Mouse (Mus musculus): ENCODE measurements at regions not wholly inside any gene's neighbourhood (a gene's known extent, or its start where the extent isn't known, plus 50 kb on each side); places are given as distances from the start of the nearest gene placed in this dataset.

- H3K4me3 ChIP-seq (ENCODE audit: control insufficient read depth, insufficient read depth, low read length): no peak overlapping the region
- no peak overlapping the region for H3K27ac ChIP-seq (ENCODE audit: control insufficient read depth, insufficient read depth, low read length)
- 0% methylated on average over 2 of the region's 2 CpGs for WGBS
- H3K4me1 ChIP-seq (replicated peaks; ENCODE audit: control insufficient read depth, insufficient read depth, low read length): no peaks in the 10 kb centered on the region
- H3K27me3 ChIP-seq (ENCODE audit: control insufficient read depth, insufficient read depth, low read length): no peaks in the 10 kb centered on the region
- peak; percentile 71 for DNase-seq
- H3K36me3 ChIP-seq (ENCODE audit: control insufficient read depth, insufficient read depth, low read length): no peaks in the 10 kb centered on the region
- TF ChIP-seq POLR2A (IDR thresholded peaks at IDR 0.05; ENCODE audit: control insufficient read depth, extremely low read depth, insufficient read depth, low read length, poor library complexity): no peak
- peak; percentile 48; the same call in 1 of the 2 replicates for TF ChIP-seq CTCF (IDR thresholded peaks at IDR 0.05; ENCODE audit: borderline replicate concordance, control insufficient read depth, extremely low read depth, insufficient read depth, low read length, poor library complexity)
Measured at GRCm38 (mm10) chr2:172773176-172773575, 166.9 kb downstream of the Bmp7 start.

- no peak overlapping the region for H3K4me3 ChIP-seq (ENCODE audit: control insufficient read depth, insufficient read depth, low read length)
- H3K4me1 ChIP-seq (replicated peaks; ENCODE audit: control insufficient read depth, insufficient read depth, low read length): no peaks in the 10 kb centered on the region
- no peak for DNase-seq
- no peaks in the 10 kb centered on the region for H3K36me3 ChIP-seq (ENCODE audit: control insufficient read depth, insufficient read depth, low read length)
- TF ChIP-seq POLR2A (IDR thresholded peaks at IDR 0.05; ENCODE audit: control insufficient read depth, extremely low read depth, insufficient read depth, low read length, poor library complexity) (no peak), CTCF (IDR thresholded peaks at IDR 0.05; ENCODE audit: borderline replicate concordance, control insufficient read depth, extremely low read depth, insufficient read depth, low read length, poor library complexity) (no peak)
- no peaks in the 10 kb centered on the region for H3K27me3 ChIP-seq (ENCODE audit: control insufficient read depth, insufficient read depth, low read length)
- H3K27ac ChIP-seq (ENCODE audit: control insufficient read depth, insufficient read depth, low read length): no peak overlapping the region
- WGBS: 77% methylated on average over 12 of the region's 12 CpGs
Measured at GRCm38 (mm10) chr2:172776485-172776884, 163.6 kb downstream of the Bmp7 start.

GRCm38 (mm10) chr2:172777774-172778173 is 162.3 kb downstream of the Bmp7 start:
- Histone ChIP-seq H3K4me1 (replicated peaks; ENCODE audit: control insufficient read depth, insufficient read depth, low read length) (no peaks in the 10 kb centered on the region), H3K36me3 (ENCODE audit: control insufficient read depth, insufficient read depth, low read length) (no peaks in the 10 kb centered on the region), H3K4me3 (ENCODE audit: control insufficient read depth, insufficient read depth, low read length) (no peak overlapping the region), H3K27ac (ENCODE audit: control insufficient read depth, insufficient read depth, low read length) (no peak overlapping the region), H3K27me3 (ENCODE audit: control insufficient read depth, insufficient read depth, low read length) (no peaks in the 10 kb centered on the region)
- TF ChIP-seq POLR2A (IDR thresholded peaks at IDR 0.05; ENCODE audit: control insufficient read depth, extremely low read depth, insufficient read depth, low read length, poor library complexity): no peak
- no peak for TF ChIP-seq CTCF (IDR thresholded peaks at IDR 0.05; ENCODE audit: borderline replicate concordance, control insufficient read depth, extremely low read depth, insufficient read depth, low read length, poor library complexity)
- no peak for DNase-seq
- WGBS: 83% methylated on average over 2 of the region's 2 CpGs

GRCm38 (mm10) chr2:172779096-172779495 is 161.0 kb downstream of the Bmp7 start:
- no peak for TF ChIP-seq POLR2A (IDR thresholded peaks at IDR 0.05; ENCODE audit: control insufficient read depth, extremely low read depth, insufficient read depth, low read length, poor library complexity)
- no peak for TF ChIP-seq CTCF (IDR thresholded peaks at IDR 0.05; ENCODE audit: borderline replicate concordance, control insufficient read depth, extremely low read depth, insufficient read depth, low read length, poor library complexity)
- WGBS: 29% methylated on average over 5 of the region's 5 CpGs
- no peak overlapping the region for H3K27ac ChIP-seq (ENCODE audit: control insufficient read depth, insufficient read depth, low read length)
- no peaks in the 10 kb centered on the region for H3K27me3 ChIP-seq (ENCODE audit: control insufficient read depth, insufficient read depth, low read length)
- H3K4me1 ChIP-seq (replicated peaks; ENCODE audit: control insufficient read depth, insufficient read depth, low read length): no peaks in the 10 kb centered on the region
- H3K36me3 ChIP-seq (ENCODE audit: control insufficient read depth, insufficient read depth, low read length): no peaks in the 10 kb centered on the region
- no peak overlapping the region for H3K4me3 ChIP-seq (ENCODE audit: control insufficient read depth, insufficient read depth, low read length)
- DNase-seq: no peak

- TF ChIP-seq POLR2A (IDR thresholded peaks at IDR 0.05; ENCODE audit: control insufficient read depth, extremely low read depth, insufficient read depth, low read length, poor library complexity) (no peak), CTCF (IDR thresholded peaks at IDR 0.05; ENCODE audit: borderline replicate concordance, control insufficient read depth, extremely low read depth, insufficient read depth, low read length, poor library complexity) (no peak)
- no peaks in the 10 kb centered on the region for H3K36me3 ChIP-seq (ENCODE audit: control insufficient read depth, insufficient read depth, low read length)
- 91% methylated on average over 10 of the region's 10 CpGs for WGBS
- H3K4me3 ChIP-seq (ENCODE audit: control insufficient read depth, insufficient read depth, low read length): no peak overlapping the region
- no peak overlapping the region for H3K27ac ChIP-seq (ENCODE audit: control insufficient read depth, insufficient read depth, low read length)
- peaks cover 3% of the 10 kb centered on the region; the same call in 1 of the 2 replicates for H3K27me3 ChIP-seq (ENCODE audit: control insufficient read depth, insufficient read depth, low read length)
- H3K4me1 ChIP-seq (replicated peaks; ENCODE audit: control insufficient read depth, insufficient read depth, low read length): no peaks in the 10 kb centered on the region
- no peak for DNase-seq
Measured at GRCm38 (mm10) chr2:172782686-172783085, 157.4 kb downstream of the Bmp7 start.

GRCm38 (mm10) chr2:172786297-172786696 is 153.8 kb downstream of the Bmp7 start:
- no peak overlapping the region for H3K4me3 ChIP-seq (ENCODE audit: control insufficient read depth, insufficient read depth, low read length)
- TF ChIP-seq CTCF (IDR thresholded peaks at IDR 0.05; ENCODE audit: borderline replicate concordance, control insufficient read depth, extremely low read depth, insufficient read depth, low read length, poor library complexity) (no peak), POLR2A (IDR thresholded peaks at IDR 0.05; ENCODE audit: control insufficient read depth, extremely low read depth, insufficient read depth, low read length, poor library complexity) (no peak)
- peaks cover 11% of the 10 kb centered on the region; the same call in 1 of the 2 replicates for H3K27me3 ChIP-seq (ENCODE audit: control insufficient read depth, insufficient read depth, low read length)
- DNase-seq: no peak
- peaks cover 3% of the 10 kb centered on the region; the same call in 1 of the 2 replicates for H3K4me1 ChIP-seq (replicated peaks; ENCODE audit: control insufficient read depth, insufficient read depth, low read length)
- H3K27ac ChIP-seq (ENCODE audit: control insufficient read depth, insufficient read depth, low read length): no peak overlapping the region
- 4% methylated on average over 2 of the region's 2 CpGs for WGBS
- no peaks in the 10 kb centered on the region for H3K36me3 ChIP-seq (ENCODE audit: control insufficient read depth, insufficient read depth, low read length)
